Mouse (Mus musculus): ENCODE results near the gene Sult5a1.

Gene Sult5a1

GRCm38 (mm10) chr8:123157888-123158465 lies at the start of gene Sult5a1:
Gene Sult5a1 (minus strand): TSS chr8:123158315.
- DNase-seq (ENCODE audit: low read depth, low spot score): no peak

- no peak for DNase-seq (ENCODE audit: low read depth, low spot score)
Measured at GRCm38 (mm10) chr8:123203571-123203970, 45.5 kb upstream of the Sult5a1 start.

DNA sequence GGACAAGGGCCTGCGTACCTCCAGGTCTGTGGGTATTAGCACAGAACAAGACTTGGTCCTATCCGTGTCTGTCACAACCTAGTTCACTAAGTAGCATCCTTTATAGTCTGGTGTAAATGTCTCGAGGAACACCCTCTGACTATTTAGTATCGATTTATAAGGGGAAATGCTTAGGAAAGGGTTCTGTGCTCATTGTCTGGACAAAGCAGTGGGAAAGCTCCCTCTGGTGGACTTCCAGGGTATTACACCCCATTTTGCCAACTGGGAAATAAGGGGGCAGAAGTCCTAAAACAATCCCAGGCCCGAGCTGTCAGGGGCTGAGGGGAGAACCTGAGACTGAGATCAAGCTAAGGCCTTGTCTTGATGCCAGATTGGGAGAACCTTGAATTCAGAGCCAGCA lies 44.2 kb upstream of the Sult5a1 start:
- DNase-seq (ENCODE audit: low read depth, low spot score): peak; percentile 70

DNA sequence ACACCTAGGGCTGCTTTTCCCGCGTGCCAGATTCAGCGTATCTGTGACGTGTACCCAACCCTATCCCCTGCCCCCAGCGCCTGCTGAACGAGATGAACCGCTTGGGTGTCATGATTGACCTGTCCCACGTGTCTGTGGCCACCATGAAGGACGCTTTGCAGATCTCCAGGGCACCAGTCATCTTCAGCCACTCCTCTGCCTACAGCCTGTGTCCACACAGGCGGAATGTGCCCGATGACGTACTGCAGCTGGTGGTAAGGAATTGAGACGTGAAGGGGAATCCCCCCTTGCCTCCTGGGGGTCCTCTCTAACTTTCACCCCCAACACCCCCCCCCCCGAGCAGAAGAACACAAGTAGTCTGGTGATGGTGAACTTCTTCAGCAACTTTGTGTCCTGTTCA lies 41.7 kb upstream of the Sult5a1 start:
- DNase-seq (ENCODE audit: low read depth, low spot score): no peak

DNA sequence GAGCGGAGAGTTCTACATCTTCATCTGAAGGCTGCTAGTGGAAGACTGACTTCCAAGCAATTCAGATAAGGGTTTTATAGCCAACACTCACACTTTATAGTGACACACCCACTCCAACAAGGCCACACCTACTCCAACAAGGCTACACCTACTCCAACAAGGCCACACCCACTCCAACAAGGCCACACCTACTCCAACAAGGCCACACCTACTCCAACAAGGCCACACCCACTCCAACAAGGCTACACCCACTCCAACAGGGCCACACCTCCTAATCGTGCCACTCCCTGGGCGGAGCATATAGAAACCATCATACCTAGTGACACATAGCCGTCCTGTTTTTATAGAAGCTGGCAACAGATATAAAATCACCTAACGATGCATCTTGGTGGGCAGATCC lies 38.9 kb upstream of the Sult5a1 start:
- DNase-seq (ENCODE audit: low read depth, low spot score): peak; percentile 62

GRCm38 (mm10) chr8:123193771-123194170 lies 35.7 kb upstream of the Sult5a1 start:
- no peak for DNase-seq (ENCODE audit: low read depth, low spot score)

- no peak for DNase-seq (ENCODE audit: low read depth, low spot score)
Measured at GRCm38 (mm10) chr8:123191908-123192307, 33.8 kb upstream of the Sult5a1 start.

DNA sequence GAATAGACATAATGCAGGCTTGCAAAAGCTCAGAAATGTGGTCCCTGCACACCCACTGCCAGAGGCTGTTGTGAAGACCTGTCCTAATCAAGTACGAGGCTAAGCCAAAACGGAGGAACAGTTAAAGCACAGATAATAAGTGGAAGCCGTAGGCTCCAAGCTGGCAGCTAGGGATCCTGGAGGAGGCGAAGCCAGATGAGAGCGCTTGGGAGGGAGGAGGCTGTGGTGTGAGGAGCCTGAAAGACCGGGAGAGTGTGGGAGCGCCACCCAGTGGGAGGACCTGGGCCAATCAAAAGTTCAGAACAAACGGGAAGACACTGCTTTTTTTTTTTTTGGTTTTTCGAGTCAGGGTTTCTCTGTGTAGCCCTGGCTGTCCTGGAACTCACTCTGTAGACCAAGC lies 32.6 kb upstream of the Sult5a1 start:
- no peak for DNase-seq (ENCODE audit: low read depth, low spot score)

DNA sequence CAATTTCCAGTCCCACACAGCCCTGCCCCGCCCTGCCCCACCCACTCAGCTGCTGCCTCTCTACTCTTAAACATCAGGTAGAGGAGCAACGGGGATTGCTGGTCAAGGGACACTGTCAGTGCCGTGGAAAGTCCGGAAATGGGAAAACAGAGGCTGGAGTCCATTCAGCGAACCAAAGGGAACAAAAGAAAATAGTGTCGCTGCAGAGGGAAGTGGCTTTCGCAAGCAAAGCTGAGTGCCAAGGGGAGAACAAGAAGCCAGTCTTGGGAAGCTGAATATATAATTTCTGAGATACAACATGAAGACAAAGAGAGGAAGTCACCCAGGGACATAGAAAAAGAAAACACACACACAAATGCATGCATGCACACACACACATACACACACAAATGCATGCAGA lies 30.7 kb upstream of the Sult5a1 start:
- no peak for DNase-seq (ENCODE audit: low read depth, low spot score)

GRCm38 (mm10) chr8:123188006-123188405 lies 29.9 kb upstream of the Sult5a1 start:
- DNase-seq (ENCODE audit: low read depth, low spot score): no peak

- DNase-seq (ENCODE audit: low read depth, low spot score): no peak
Measured at GRCm38 (mm10) chr8:123185566-123186409, 27.7 kb upstream of the Sult5a1 start, which contains the start of gene Dpep1. Gene Dpep1 (plus strand): TSS chr8:123186242.

DNA sequence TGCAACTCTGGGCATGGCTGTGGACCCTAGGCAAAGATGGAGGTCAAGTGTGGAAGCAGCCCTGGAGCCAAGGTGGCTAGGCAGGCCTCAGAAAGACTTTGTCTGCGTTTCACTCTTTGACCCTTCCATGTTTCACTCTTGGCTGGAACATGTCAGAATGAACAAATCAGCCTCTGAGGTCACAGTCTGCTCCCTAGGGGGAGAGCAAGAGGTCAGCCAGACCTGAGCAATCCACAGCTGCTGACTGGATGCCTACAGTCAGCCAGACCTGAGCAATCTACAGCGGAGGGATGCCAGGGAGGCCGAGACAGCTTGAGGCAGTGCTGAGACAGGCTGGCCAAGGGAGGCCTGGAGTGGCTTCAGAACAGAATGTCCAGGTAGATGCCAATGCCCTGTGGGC lies 23.3 kb upstream of the Sult5a1 start:
- no peak for DNase-seq (ENCODE audit: low read depth, low spot score)

GRCm38 (mm10) chr8:123156070-123156773 lies 1.9 kb downstream of the Sult5a1 start:
- DNase-seq (ENCODE audit: low read depth, low spot score): peak; percentile 46

- DNase-seq (ENCODE audit: low read depth, low spot score): no peak
Measured at GRCm38 (mm10) chr8:123155177-123155576, 2.9 kb downstream of the Sult5a1 start.

- DNase-seq (ENCODE audit: low read depth, low spot score): no peak
Measured at GRCm38 (mm10) chr8:123150737-123151171, 7.4 kb downstream of the Sult5a1 start.

DNA sequence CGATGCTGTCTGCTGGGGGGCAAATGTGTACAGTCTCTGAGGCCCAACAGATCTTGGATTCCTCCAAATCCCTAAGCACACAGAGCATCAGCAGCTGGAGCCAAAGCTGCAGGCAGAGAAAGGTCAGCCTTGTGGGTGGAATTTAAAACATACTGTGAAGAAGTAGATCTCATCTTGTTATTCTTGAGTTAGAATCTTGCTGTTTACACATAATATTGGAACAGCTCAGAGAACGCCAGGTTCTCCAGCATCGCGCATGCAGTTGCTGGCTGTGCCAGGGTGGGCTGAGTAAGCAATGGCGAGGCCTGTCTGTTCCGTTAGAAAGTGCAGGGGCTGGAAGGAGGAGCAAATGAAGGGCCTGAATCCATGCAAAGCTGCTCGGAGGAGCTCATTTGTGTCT lies 11.7 kb downstream of the Sult5a1 start:
- DNase-seq (ENCODE audit: low read depth, low spot score): no peak

GRCm38 (mm10) chr8:123145279-123145678 lies 12.8 kb downstream of the Sult5a1 start:
- no peak for DNase-seq (ENCODE audit: low read depth, low spot score)

DNA sequence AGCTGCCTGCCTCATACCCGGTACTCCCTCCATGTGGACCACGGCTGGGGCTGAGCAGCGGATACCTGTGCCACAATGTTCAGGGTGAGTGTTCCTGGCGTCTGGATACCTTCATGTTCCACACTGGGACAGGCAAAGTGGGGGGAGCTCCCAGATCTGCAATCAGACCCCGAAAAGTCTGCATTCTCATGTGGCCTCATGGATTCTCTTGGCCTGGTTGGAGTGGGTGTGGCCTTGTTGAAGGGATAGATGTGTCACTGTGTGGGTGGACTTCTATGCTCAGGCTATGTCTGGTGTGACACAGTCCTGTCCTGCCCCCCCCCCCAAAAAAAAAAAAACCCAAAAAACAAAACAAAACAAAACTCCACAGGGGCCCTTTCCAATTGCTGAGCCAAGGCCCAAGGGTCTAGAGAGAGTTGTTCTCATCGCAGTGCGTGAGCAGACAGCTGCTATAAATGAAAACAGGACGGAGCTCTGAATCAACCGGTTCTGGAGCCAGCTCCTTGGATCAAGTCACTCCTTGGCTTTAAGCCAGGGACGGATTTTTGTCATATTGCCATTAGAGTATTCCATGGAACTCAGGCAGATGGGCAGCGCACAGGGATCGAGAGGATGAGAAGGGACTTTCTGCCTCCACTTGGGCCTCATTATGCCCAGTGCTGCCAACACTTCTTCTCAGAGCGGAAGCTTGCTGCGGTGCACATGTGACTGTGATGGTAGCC lies 16.2 kb downstream of the Sult5a1 start:
- no peak for DNase-seq (ENCODE audit: low read depth, low spot score)

GRCm38 (mm10) chr8:123138741-123139140 lies 19.4 kb downstream of the Sult5a1 start:
- DNase-seq (ENCODE audit: low read depth, low spot score): no peak

DNA sequence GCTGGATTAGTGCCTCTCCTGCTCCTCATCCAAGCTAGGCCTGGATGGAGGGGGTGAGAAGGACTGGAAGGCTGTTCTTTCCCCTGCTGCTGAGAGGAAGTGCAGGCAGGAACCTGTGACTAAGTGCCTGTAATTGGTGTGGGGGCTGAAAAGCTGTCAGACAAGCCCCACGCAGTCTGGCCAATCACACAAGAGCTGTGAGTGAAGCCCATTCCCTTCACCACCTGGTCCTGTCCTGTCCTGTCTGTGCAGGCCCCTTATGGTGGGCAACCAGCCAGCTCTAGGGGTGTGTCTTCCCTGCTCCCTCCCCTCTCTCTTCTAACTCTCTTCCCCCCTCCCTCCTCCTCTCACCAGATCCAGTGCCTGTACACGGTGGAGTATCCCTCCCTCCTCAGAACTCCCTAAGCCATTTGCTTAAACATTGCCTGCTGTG lies 20.5 kb downstream of the Sult5a1 start:
- no peak for DNase-seq (ENCODE audit: low read depth, low spot score)

GRCm38 (mm10) chr8:123136287-123136686 lies 21.8 kb downstream of the Sult5a1 start:
- no peak for DNase-seq (ENCODE audit: low read depth, low spot score)

- no peak for DNase-seq (ENCODE audit: low read depth, low spot score)
Measured at GRCm38 (mm10) chr8:123135806-123136205, 22.3 kb downstream of the Sult5a1 start.
